Mouse (Mus musculus): ENCODE data around the gene Smim9.

DNA sequence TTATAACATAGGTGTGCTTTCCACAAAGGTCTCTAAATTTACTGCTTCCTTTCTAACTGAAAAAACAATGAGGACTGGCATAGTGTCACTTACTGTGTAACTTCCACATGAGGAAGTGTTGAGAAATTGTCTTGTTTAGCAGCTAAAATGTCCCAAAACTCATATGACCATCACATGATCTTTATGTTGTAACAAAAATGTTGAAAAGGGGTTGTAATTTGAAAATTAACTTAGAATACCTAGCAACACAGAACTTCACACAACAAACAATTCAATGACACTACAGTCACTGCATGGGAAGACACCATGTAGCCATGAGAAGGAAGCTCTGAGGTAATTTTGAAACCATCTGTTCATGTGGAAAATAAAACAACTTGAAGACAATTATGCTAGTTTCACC lies 36.7 kb downstream of the Smim9 start:
- no peak for TF ChIP-seq TAL1 (IDR thresholded peaks at IDR 0.05; ENCODE audit: low read length)
- no peak for TF ChIP-seq GATA1 (IDR thresholded peaks at IDR 0.05; ENCODE audit: low read length)

All from erythroblast, embryonic 14.5 days (primary cell).